Mouse (Mus musculus): ENCODE measurements around the gene Olfr1453.
"Not testable (repeated sequence)": the region's sequence is repeated elsewhere in the genome, so short reads cannot be mapped to it uniquely, and the experiment has no call there.

- not testable (repeated sequence) for TF ChIP-seq CTCF, POLR2A (IDR thresholded peaks at IDR 0.05; ENCODE audit: insufficient read depth, low read depth, low read length)
These were observed 35.8 kb downstream of the Olfr1453 start for GRCm38 (mm10) chr19:12992316-12992715.
